Mouse (Mus musculus) retina, adult 2 months (tissue): Measurements from ENCODE around the gene Zfp719.

Experiments
- DNase-seq: peaks from one replicate; pipeline ENCODE4 v3.0.0-alpha.2; 2012; ENCODE audit warnings: low read depth, low spot score

Zfp719 gene

GRCm38 (mm10) chr7:43579440-43580171, at the start of gene Zfp719:
Zfp719 (plus strand) TSS chr7:43579610.
- peak; percentile 97 for DNase-seq

- no peak for DNase-seq
These were observed 49.1 kb upstream of the Zfp719 start for GRCm38 (mm10) chr7:43530216-43530785.

GRCm38 (mm10) chr7:43532936-43533505, 46.4 kb upstream of the Zfp719 start:
- DNase-seq = no peak

- DNase-seq = no peak
These were observed 40.9 kb upstream of the Zfp719 start for GRCm38 (mm10) chr7:43538524-43538923.

GRCm38 (mm10) chr7:43544225-43544977, 35.0 kb upstream of the Zfp719 start, which contains the start of gene Cd33:
Cd33 (minus strand) TSS chr7:43544428.
- no peak for DNase-seq

- DNase-seq = no peak
These were observed 33.5 kb upstream of the Zfp719 start for GRCm38 (mm10) chr7:43545656-43546545.

GRCm38 (mm10) chr7:43547666-43548065, 31.7 kb upstream of the Zfp719 start:
- DNase-seq = no peak

GRCm38 (mm10) chr7:43548206-43548605, 31.2 kb upstream of the Zfp719 start:
- DNase-seq = no peak

GRCm38 (mm10) chr7:43553153-43553552, 26.3 kb upstream of the Zfp719 start:
- DNase-seq = no peak

- DNase-seq = no peak
These were observed 24.9 kb upstream of the Zfp719 start for GRCm38 (mm10) chr7:43554550-43554949.

- DNase-seq = no peak
These were observed 24.1 kb upstream of the Zfp719 start for GRCm38 (mm10) chr7:43555351-43555750.

GRCm38 (mm10) chr7:43556901-43557300, 22.5 kb upstream of the Zfp719 start:
- no peak for DNase-seq

- DNase-seq = peak; percentile 74
These were observed 17.3 kb upstream of the Zfp719 start, which contains the start of gene Zfp658 for GRCm38 (mm10) chr7:43562006-43562633. Zfp658 (plus strand) TSS chr7:43562256.

GRCm38 (mm10) chr7:43562651-43563070, 16.7 kb upstream of the Zfp719 start:
- DNase-seq = peak; percentile 25

GRCm38 (mm10) chr7:43563300-43563699, 16.1 kb upstream of the Zfp719 start:
- DNase-seq = no peak

- no peak for DNase-seq
These were observed 8.2 kb upstream of the Zfp719 start for GRCm38 (mm10) chr7:43571216-43571615.

GRCm38 (mm10) chr7:43580526-43580925, 1.1 kb downstream of the Zfp719 start:
- DNase-seq = no peak

- no peak for DNase-seq
These were observed 5.4 kb downstream of the Zfp719 start for GRCm38 (mm10) chr7:43584790-43585189.

- no peak for DNase-seq
These were observed 22.5 kb downstream of the Zfp719 start for GRCm38 (mm10) chr7:43601884-43602283.

- peak; percentile 16 for DNase-seq
These were observed 27.7 kb downstream of the Zfp719 start, which contains the start of gene Zfp819 for GRCm38 (mm10) chr7:43606896-43607742. Zfp819 (plus strand) TSS chr7:43607169.
